Mouse (Mus musculus) brain, embryonic 14.5 days (tissue): ENCODE data around the gene Dusp5. TPM values are rescaled to one million over a fixed set of nuclear protein-coding genes. Genes with fewer than 3 reads are reported as not detected.

ENCODE experiments used
- DNase-seq: peaks from one replicate; pipeline ENCODE4 v3.0.0-alpha.2; 2011; ENCODE audit warnings: low read depth
- CTCF ChIP-seq: fragments of 200-500 bp; IDR thresholded peaks from 2 replicates; pipeline ENCODE4 v1.5.1; 2012; ENCODE audit warnings: inconsistent platforms, mild to moderate bottlenecking, moderate library complexity, borderline replicate concordance; ENCODE audit not compliant: insufficient read depth, insufficient read length; ENCODE audit errors: extremely low read depth
- POLR2A ChIP-seq: fragments of 200-500 bp; IDR thresholded peaks from 2 replicates; pipeline ENCODE4 v1.6.1; 2012; ENCODE audit warnings: mild to moderate bottlenecking, inconsistent platforms, borderline replicate concordance; ENCODE audit not compliant: poor library complexity, insufficient read depth, insufficient read length, severe bottlenecking; ENCODE audit errors: extremely low read depth
- polyA plus RNA-seq: library from polyadenylated mRNA; depleted of rRNA; stranded (reverse); fragments of >200 nt; gene quantifications from 2 replicates; pipeline ENCODE4 v1.2.3, GENCODE M21; 2012

The Dusp5 gene
- polyA plus RNA-seq, 1 experiment, result 2.5 TPM

DNA sequence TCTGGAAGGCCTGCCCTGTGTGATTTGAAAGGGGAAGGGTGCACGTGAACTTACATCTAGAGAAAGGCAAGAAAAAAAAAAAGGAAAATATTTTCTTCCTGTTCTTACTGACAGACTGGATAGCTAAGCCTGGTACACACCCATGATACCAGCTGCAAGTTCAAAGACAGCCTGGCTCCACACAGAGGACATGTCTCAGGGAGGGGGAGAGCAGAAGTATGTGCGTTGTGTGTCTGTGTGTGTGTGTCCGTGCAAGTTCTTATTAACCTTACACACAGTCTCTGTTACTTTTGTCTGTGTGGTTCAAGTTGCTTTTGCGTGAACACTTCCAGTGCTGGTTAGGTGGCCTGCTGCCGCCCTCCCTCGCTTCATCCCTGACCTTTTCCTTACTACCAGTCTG is 7.3 kb downstream of the Dusp5 start:
- no peak for DNase-seq
- no peak for TF ChIP-seq CTCF
- no peak for TF ChIP-seq POLR2A

DNA sequence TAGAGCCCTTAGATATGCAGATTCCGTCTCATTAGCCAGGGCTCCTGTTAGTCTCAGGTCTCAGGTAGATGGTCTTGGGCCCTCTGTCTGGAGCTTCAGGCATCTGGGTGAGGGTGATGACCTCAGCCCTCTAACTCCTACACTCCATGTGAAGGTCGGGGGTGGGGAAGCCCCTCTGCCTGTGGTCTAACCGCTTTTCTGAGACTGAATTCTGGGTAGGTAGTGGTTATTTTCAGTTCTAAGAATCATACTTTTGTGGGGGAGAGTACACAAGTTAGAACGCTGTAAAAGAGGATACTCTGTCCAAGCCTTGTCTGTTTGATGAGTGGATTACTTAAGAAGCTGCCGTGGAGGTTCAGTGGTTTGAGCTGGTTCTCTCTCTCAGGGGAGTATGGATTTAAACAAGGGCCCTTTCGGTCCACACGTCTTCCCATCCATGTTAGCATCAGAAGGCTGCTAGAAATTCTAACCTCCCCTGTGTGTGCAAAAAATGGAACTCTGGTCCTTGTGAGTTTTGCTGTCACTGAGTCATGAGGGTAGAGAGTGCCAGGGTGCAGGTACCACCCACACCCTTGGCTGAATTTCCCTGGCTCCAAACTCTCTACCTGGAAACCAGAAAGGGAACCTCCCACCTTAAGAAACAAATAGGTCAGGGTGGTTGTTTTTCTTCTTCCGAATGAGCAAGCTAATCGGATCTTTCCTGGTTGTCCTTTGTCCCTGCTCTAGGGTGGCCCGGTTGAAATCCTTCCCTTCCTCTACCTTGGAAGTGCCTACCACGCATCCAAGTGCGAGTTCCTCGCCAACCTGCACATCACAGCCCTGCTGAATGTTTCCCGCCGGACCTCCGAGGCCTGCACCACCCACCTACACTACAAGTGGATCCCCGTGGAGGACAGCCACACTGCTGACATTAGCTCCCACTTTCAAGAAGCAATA is 8.1 kb downstream of the Dusp5 start:
- TF ChIP-seq POLR2A, result no peak
- no peak for TF ChIP-seq CTCF
- no peak for DNase-seq

- no peak for TF ChIP-seq CTCF
- TF ChIP-seq POLR2A, result no peak
- DNase-seq, result no peak
These were observed 9.1 kb downstream of the Dusp5 start for GRCm38 (mm10) chr19:53538024-53538423.

DNA sequence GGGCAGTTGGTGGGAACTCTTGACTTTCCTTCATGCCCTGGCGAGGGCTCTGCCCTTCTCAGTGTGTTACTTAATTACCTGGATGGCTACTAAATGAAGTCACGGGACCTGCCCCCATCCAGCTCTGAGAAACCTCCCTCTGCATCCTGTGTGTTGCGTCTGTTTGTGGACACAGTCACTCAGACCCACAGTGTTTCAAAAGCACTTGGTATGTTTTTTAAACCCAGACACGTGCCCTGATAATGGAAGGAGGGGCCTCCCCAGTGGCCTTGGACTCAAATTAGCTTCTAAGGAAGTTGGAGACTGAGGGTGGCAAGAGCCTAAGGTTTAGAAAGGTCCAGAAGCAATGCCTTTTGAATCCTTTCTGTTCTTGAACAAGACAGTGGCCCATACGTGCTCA is 9.9 kb downstream of the Dusp5 start:
- TF ChIP-seq POLR2A (no peak), CTCF (no peak)
- DNase-seq, result no peak

DNA sequence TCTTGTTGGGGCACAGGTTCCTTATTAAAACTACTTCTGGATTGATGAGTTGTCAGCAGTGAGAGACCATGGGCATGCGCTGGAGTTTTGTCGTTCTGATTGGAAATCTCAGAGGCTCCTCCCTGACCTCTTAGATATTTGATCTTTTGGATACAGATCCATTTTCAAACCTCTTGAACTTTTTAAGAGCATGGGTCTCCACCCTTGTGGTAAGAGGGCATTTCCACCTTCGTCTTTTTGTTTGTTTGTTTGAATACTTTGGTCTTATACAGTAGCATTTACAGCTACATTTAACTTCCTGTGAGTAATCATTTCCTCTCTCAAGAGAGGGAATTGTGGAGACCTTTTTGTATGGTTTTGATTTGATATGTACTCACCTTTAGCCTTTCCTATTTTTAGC is 10.4 kb downstream of the Dusp5 start:
- no peak for DNase-seq
- no peak for TF ChIP-seq POLR2A
- TF ChIP-seq CTCF, result no peak

DNA sequence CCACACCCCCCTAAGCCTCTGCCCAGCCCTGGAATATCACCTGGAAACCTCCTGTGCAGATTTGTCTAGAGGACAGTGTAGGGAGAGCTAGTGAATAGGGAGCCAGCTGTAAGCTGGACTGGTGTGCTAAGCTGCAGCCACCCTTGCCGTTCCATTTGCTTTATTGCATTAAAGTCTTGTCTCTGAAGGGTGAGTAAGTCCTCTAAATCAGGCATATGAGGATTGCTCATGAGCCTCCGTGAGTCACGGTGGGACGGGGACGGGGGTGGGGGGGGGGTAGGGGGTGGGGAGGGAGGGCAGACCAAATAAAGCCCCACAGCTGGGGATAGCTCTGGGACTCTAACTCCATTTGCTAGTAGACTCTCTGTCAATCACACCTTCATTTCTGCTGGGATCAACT is 14.7 kb downstream of the Dusp5 start:
- TF ChIP-seq POLR2A (no peak), CTCF (no peak)
- no peak for DNase-seq

- DNase-seq, result no peak
- TF ChIP-seq CTCF (no peak), POLR2A (no peak)
These were observed 16.1 kb downstream of the Dusp5 start for GRCm38 (mm10) chr19:53544923-53545561.

GRCm38 (mm10) chr19:53547597-53547996 is 18.7 kb downstream of the Dusp5 start:
- DNase-seq, result peak; percentile 37
- no peak for TF ChIP-seq POLR2A
- no peak for TF ChIP-seq CTCF

DNA sequence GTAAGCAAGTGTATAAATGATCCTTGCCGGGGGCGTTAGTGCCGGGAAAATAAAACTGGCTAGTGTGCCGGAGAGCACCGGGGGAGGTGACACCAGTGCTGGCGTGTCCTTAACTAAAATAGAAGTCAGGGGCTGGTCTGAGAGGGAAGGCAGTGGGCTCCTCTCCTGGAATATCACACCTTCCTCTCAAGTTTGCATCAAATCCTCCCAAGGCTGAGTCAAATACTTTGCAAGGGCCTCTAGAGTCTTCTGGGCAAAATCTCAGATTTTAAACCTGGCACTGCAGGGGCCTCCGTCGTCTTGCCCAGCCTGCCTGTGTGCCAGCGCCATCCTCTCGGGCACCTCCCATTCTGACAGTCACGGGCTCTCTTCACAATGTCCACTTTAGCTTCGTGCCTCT is 22.1 kb downstream of the Dusp5 start:
- TF ChIP-seq POLR2A (no peak), CTCF (no peak)
- no peak for DNase-seq

- TF ChIP-seq POLR2A, result no peak
- TF ChIP-seq CTCF, result no peak
- no peak for DNase-seq
These were observed 23.4 kb downstream of the Dusp5 start for GRCm38 (mm10) chr19:53552216-53552786.

DNA sequence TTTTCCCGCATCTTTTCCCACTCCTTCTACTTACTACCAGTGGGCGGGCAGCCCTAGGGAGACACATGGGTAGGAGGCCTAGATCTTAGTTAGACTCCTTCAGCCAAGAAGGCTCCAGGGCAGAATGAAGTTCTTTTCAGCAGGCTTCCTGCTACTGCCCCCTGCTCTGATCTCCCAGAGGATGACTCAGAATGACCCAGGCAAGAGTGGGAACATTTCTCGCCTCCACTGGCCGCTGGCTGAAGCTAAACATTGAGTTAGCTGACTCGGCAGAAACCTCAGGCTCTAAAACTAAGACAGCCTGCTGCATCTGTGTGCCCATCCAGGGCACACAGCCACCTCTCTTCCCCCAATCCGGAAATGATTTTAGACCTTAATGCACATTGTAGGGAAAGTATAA is 23.9 kb downstream of the Dusp5 start:
- TF ChIP-seq CTCF, result no peak
- DNase-seq, result no peak
